Mouse (Mus musculus) hindbrain, embryonic 16.5 days (tissue): ENCODE data around the gene Gpx3. TPM values are rescaled to one million over a fixed set of nuclear protein-coding genes. Genes with fewer than 3 reads are reported as not detected.

ENCODE experiments used
- ATAC-seq: fragments of 200-750 bp; cut with Nextera tagmentation; 2 replicates; pipeline ENCODE4 v1.8.0; 2017; ENCODE audit warnings: moderate TSS enrichment, moderate library complexity
- H3K27ac ChIP-seq: fragments of 300-500 bp; sonication (generic); 2 replicates; pipeline ENCODE4 v1.5.1; 2014; ENCODE audit warnings: low read depth, mild to moderate bottlenecking, control low read depth, low read length, moderate library complexity
- H3K27me3 ChIP-seq: fragments of 300-500 bp; sonication (generic); replicated peaks from 2 replicates; pipeline ENCODE4 v1.6.1; 2014; ENCODE audit warnings: low read length; ENCODE audit not compliant: control insufficient read depth, insufficient read depth
- H3K36me3 ChIP-seq: fragments of 300-500 bp; sonication (generic); 2 replicates; pipeline ENCODE4 v1.6.1; 2014; ENCODE audit warnings: mild to moderate bottlenecking, low read length, moderate library complexity, mixed read lengths; ENCODE audit not compliant: control insufficient read depth, insufficient read depth
- H3K4me1 ChIP-seq: fragments of 300-500 bp; sonication (generic); 2 replicates; pipeline ENCODE4 v1.6.1; 2014; ENCODE audit warnings: low read depth, low read length; ENCODE audit not compliant: control insufficient read depth, insufficient read depth
- H3K4me2 ChIP-seq: fragments of 300-500 bp; sonication (generic); 2 replicates; pipeline ENCODE4 v1.6.1; 2014; ENCODE audit warnings: mild to moderate bottlenecking, low read length, control low read depth, moderate library complexity
- H3K4me3 ChIP-seq: fragments of 300-500 bp; sonication (generic); 2 replicates; pipeline ENCODE4 v1.5.1; 2014; ENCODE audit warnings: mild to moderate bottlenecking, low read length, control low read depth, moderate library complexity
- H3K9ac ChIP-seq: fragments of 300-500 bp; sonication (generic); 2 replicates; pipeline ENCODE4 v1.6.1; 2014; ENCODE audit warnings: low read depth, mild to moderate bottlenecking, control low read depth, low read length, moderate library complexity
- H3K9me3 ChIP-seq: fragments of 300-500 bp; sonication (generic); 2 replicates; pipeline ENCODE4 v1.6.1; 2014; ENCODE audit warnings: mild to moderate bottlenecking, low read length, moderate library complexity; ENCODE audit not compliant: control insufficient read depth
- WGBS: fragments of 180-500 bp; shearing (Covaris S2); extraction: QIAGEN DNeasy Blood & Tissue Kit; methylation state at CpG from one replicate; pipeline ENCODE4 v1.1.7; 2014; 5-methylcytosine and 5-hydroxymethylcytosine counted together
- polyA plus RNA-seq: library from polyadenylated mRNA; unstranded; fragments of >200 nt; fragmentation: Nextera tagmentation; extraction: Ambion mirVana; gene quantifications from 2 replicates; pipeline ENCODE4 v1.2.1, GENCODE M21; 2015

The Gpx3 gene
- polyA plus RNA-seq, 1 experiment from 2014 or later, result 78.5 TPM

GRCm38 (mm10) chr11:54909273-54909672 lies 7.0 kb downstream of the Gpx3 start:
- no peaks in the 10 kb centered on the region for H3K4me1 ChIP-seq
- H3K4me3 ChIP-seq, result no peak overlapping the region
- WGBS, result 97% methylated on average over 11 of the region's 11 CpGs
- ATAC-seq, result no peak
- no peaks in the 10 kb centered on the region for H3K9me3 ChIP-seq
- no peaks in the 10 kb centered on the region for H3K27me3 ChIP-seq
- no peak overlapping the region for H3K27ac ChIP-seq
- peaks cover 6% of the 10 kb centered on the region for H3K36me3 ChIP-seq
- H3K4me2 ChIP-seq, result no peak overlapping the region
- no peak overlapping the region for H3K9ac ChIP-seq

DNA sequence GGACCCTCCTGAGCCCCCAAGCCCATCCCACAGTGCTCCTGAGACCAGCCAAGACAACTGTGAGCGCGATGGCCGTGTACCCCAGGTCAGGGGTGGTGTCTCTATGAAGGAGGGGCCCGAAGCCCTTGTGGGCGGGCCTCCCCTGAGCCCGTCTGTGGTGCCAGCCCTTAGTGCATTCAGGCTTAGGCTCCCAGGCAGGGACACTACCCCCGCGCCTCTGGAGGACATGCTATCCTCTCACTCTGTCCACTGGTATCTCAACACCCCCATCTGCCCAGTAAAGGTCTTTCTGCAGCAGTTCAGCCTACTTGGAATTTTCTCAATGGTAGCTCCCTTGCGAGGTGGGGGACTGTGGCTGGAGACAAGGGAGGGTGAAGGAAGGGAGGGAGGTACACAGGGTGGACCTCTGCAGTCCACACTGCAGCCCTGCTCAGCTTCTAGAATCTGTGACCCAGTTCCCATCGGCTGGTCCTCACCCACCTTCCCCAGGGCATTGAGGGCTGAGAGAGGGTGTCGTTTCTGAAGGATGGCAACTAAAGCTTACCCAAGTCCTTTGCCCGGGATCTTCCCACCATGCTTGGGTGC lies 7.9 kb downstream of the Gpx3 start:
- ATAC-seq, result no peak
- H3K4me1 ChIP-seq, result no peaks in the 10 kb centered on the region
- H3K9ac ChIP-seq, result no peak overlapping the region
- WGBS, result 91% methylated on average over 12 of the region's 12 CpGs
- H3K27me3 ChIP-seq, result no peaks in the 10 kb centered on the region
- no peak overlapping the region for H3K4me2 ChIP-seq
- no peak overlapping the region for H3K4me3 ChIP-seq
- no peak overlapping the region for H3K27ac ChIP-seq
- peaks cover 9% of the 10 kb centered on the region for H3K36me3 ChIP-seq
- H3K9me3 ChIP-seq, result no peaks in the 10 kb centered on the region

GRCm38 (mm10) chr11:54911201-54911600 lies 8.9 kb downstream of the Gpx3 start:
- Histone ChIP-seq H3K27me3 (no peaks in the 10 kb centered on the region), H3K4me1 (no peaks in the 10 kb centered on the region), H3K4me3 (no peak overlapping the region), H3K4me2 (no peak overlapping the region), H3K9me3 (no peaks in the 10 kb centered on the region), H3K36me3 (peaks cover 9% of the 10 kb centered on the region), H3K9ac (no peak overlapping the region), H3K27ac (no peak overlapping the region)
- 94% methylated on average over 3 of the region's 3 CpGs for WGBS
- no peak for ATAC-seq

- H3K9me3 ChIP-seq, result no peaks in the 10 kb centered on the region
- 97% methylated on average over 7 of the region's 7 CpGs for WGBS
Measured at GRCm38 (mm10) chr11:54911671-54912502, 9.6 kb downstream of the Gpx3 start.

DNA sequence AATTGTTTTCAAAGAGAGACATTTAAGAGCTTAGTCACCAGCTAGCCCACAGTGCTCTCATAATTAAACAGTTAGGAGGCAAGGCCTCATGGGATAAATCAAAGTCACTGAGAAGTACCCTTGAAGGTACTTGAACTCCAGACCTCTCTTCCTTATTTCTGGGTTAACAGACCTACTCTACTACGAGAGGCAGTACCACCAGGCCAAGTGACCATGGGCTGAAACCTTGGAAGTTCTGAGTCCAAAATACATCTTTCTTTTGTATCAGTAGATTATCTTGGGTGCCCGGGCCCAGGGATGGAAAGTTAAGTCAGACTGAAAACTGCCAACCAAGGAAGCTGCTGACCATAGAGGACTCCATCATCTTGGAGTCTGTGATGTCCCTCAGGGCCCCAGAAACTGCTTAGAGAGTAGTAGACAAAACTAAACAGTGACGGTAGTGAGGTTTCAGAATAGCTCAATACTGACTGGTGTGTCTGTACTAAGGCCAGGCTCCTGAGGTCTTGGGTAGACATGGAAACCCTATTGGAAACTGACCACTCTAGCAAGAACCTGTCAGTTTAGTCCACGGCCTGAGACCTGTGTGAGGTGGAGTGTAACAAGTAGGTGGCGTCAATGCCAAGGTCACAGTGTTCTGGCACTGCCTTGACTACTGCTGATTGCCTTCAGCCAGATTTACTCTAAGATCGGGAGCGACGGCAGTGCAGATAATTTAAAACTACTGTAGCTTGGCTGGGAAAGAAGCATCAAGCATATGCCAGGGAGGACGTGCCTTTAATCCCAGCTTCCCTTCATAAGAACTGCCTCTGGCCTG lies 10.5 kb downstream of the Gpx3 start:
- H3K4me3 ChIP-seq, result no peak overlapping the region
- H3K9me3 ChIP-seq, result no peaks in the 10 kb centered on the region
- H3K4me2 ChIP-seq, result no peak overlapping the region
- no peaks in the 10 kb centered on the region for H3K27me3 ChIP-seq
- peaks cover 13% of the 10 kb centered on the region for H3K36me3 ChIP-seq
- H3K9ac ChIP-seq, result no peak overlapping the region
- no peaks in the 10 kb centered on the region for H3K4me1 ChIP-seq
- ATAC-seq, result no peak
- WGBS, result 91% methylated on average over 9 of the region's 9 CpGs
- H3K27ac ChIP-seq, result no peak overlapping the region

More at GRCm38 (mm10) chr11:54911671-54912502, 9.6 kb downstream of the Gpx3 start:
- Histone ChIP-seq H3K9ac (no peak overlapping the region), H3K36me3 (peaks cover 9% of the 10 kb centered on the region), H3K27ac (no peak overlapping the region), H3K4me3 (no peak overlapping the region), H3K4me2 (no peak overlapping the region), H3K4me1 (no peaks in the 10 kb centered on the region), H3K27me3 (no peaks in the 10 kb centered on the region)
- no peak for ATAC-seq

DNA sequence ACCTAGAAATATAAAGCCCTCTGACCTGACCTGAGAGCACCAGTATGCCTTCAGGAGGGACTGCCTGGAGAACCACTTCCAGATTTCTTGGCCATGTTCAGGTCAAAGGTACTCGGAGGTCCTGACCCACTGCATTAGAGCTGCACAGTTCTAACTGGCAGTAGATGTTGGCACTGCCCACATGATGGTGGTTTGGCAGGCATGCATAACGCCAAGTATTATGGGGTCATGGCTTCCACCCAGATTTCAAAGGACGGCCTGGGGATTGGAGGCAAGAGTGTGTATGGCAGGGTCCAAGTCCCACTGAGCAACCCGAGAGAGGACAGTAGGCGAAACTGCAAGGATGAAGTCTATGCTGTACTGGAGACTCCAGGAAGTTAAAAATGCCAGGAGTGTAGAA lies 11.6 kb downstream of the Gpx3 start:
- ATAC-seq, result no peak
- Histone ChIP-seq H3K4me2 (no peak overlapping the region), H3K36me3 (peaks cover 21% of the 10 kb centered on the region), H3K9ac (no peak overlapping the region), H3K4me1 (no peaks in the 10 kb centered on the region), H3K4me3 (no peak overlapping the region), H3K27me3 (no peaks in the 10 kb centered on the region), H3K9me3 (no peaks in the 10 kb centered on the region), H3K27ac (no peak overlapping the region)
- 94% methylated on average over 5 of the region's 5 CpGs for WGBS

- H3K9me3 ChIP-seq, result no peaks in the 10 kb centered on the region
- no peak overlapping the region for H3K4me2 ChIP-seq
- no peak overlapping the region for H3K27ac ChIP-seq
- peaks cover 19% of the 10 kb centered on the region for H3K36me3 ChIP-seq
- H3K27me3 ChIP-seq, result no peaks in the 10 kb centered on the region
- no peak overlapping the region for H3K9ac ChIP-seq
- ATAC-seq, result no peak
- no peak overlapping the region for H3K4me3 ChIP-seq
- WGBS, result 97% methylated on average over 7 of the region's 7 CpGs
- H3K4me1 ChIP-seq, result no peaks in the 10 kb centered on the region
Measured at GRCm38 (mm10) chr11:54917461-54917860, 15.2 kb downstream of the Gpx3 start.

GRCm38 (mm10) chr11:54918273-54918672 lies 16.0 kb downstream of the Gpx3 start:
- Histone ChIP-seq H3K27me3 (no peaks in the 10 kb centered on the region), H3K36me3 (peaks cover 22% of the 10 kb centered on the region), H3K4me2 (no peak overlapping the region), H3K9ac (no peak overlapping the region), H3K9me3 (no peaks in the 10 kb centered on the region), H3K27ac (no peak overlapping the region), H3K4me1 (no peaks in the 10 kb centered on the region), H3K4me3 (no peak overlapping the region)
- 89% methylated on average over 4 of the region's 4 CpGs for WGBS
- ATAC-seq, result no peak
